Mouse (Mus musculus) stomach, embryonic 15.5 days (tissue): ENCODE data around the gene Gpr183. TPM values are rescaled to one million over a fixed set of nuclear protein-coding genes. Genes with fewer than 3 reads are reported as not detected.

ENCODE experiments used
- ATAC-seq: fragments of 200-750 bp; cut with Nextera tagmentation; 2 replicates; pipeline ENCODE4 v1.8.0; 2017; ENCODE audit warnings: low read depth, moderate number of reproducible peaks, moderate TSS enrichment; ENCODE audit not compliant: insufficient read depth, low FRiP score
- H3K27ac ChIP-seq: fragments of 300-500 bp; sonication (generic); 2 replicates; pipeline ENCODE4 v1.5.1; 2015; ENCODE audit warnings: mild to moderate bottlenecking, inconsistent platforms
- H3K27me3 ChIP-seq: fragments of 300-500 bp; sonication (generic); replicated peaks from 2 replicates; pipeline ENCODE4 v1.6.1; 2015; ENCODE audit warnings: inconsistent platforms
- H3K36me3 ChIP-seq: fragments of 300-500 bp; sonication (generic); 2 replicates; pipeline ENCODE4 v1.6.1; 2015; ENCODE audit warnings: inconsistent platforms
- H3K4me1 ChIP-seq: fragments of 300-500 bp; sonication (generic); 2 replicates; pipeline ENCODE4 v1.6.1; 2015; ENCODE audit warnings: inconsistent platforms
- H3K4me2 ChIP-seq: fragments of 300-500 bp; sonication (generic); 2 replicates; pipeline ENCODE4 v1.6.1; 2015; ENCODE audit warnings: mild to moderate bottlenecking, inconsistent platforms
- H3K4me3 ChIP-seq: fragments of 300-500 bp; sonication (generic); replicated peaks from 2 replicates; pipeline ENCODE4 v1.5.1; 2015; ENCODE audit warnings: inconsistent platforms
- H3K9ac ChIP-seq: fragments of 300-500 bp; sonication (generic); 2 replicates; pipeline ENCODE4 v1.6.1; 2015; ENCODE audit warnings: inconsistent platforms
- H3K9me3 ChIP-seq: fragments of 300-500 bp; sonication (generic); 2 replicates; pipeline ENCODE4 v1.6.1; 2016; ENCODE audit warnings: inconsistent platforms
- WGBS: fragments of 180-500 bp; shearing (Covaris S2); methylation state at CpG from one replicate; pipeline ENCODE4 v1.1.7; 2015; 5-methylcytosine and 5-hydroxymethylcytosine counted together
- polyA plus RNA-seq: library from polyadenylated mRNA; unstranded; fragments of >200 nt; fragmentation: Nextera tagmentation; extraction: Ambion mirVana; gene quantifications from 2 replicates; pipeline ENCODE4 v1.2.1, GENCODE M21; 2015

The Gpr183 gene
- polyA plus RNA-seq, 1 experiment from 2014 or later, result 4.3 TPM

- Histone ChIP-seq H3K36me3 (0 out of 2 replicates have a peak, but pooled peaks cover 5% of the 10 kb centered on the region), H3K27me3 (no peaks in the 10 kb centered on the region), H3K9me3 (no peaks in the 10 kb centered on the region), H3K9ac (no peak overlapping the region), H3K4me2 (no peak overlapping the region), H3K27ac (no peak overlapping the region), H3K4me1 (no peaks in the 10 kb centered on the region), H3K4me3 (no peak overlapping the region)
- no peak for ATAC-seq
- 79% methylated on average over 11 of the region's 11 CpGs for WGBS
Observed at GRCm38 (mm10) chr14:121906992-121907681, 57.9 kb downstream of the Gpr183 start.

- Histone ChIP-seq H3K27me3 (no peaks in the 10 kb centered on the region), H3K4me3 (no peak overlapping the region), H3K36me3 (0 out of 2 replicates have a peak, but pooled peaks cover 5% of the 10 kb centered on the region), H3K9me3 (no peaks in the 10 kb centered on the region), H3K4me2 (no peak overlapping the region), H3K9ac (no peak overlapping the region), H3K4me1 (no peaks in the 10 kb centered on the region), H3K27ac (no peak overlapping the region)
- ATAC-seq, result no peak
- WGBS, result 74% methylated on average over 8 of the region's 8 CpGs
Observed at GRCm38 (mm10) chr14:121906341-121906991, 58.5 kb downstream of the Gpr183 start.

- WGBS, result 32% methylated on average over 3 of the region's 3 CpGs
- no peaks in the 10 kb centered on the region for H3K9me3 ChIP-seq
- H3K36me3 ChIP-seq, result 0 out of 2 replicates have a peak, but pooled peaks cover 5% of the 10 kb centered on the region
- ATAC-seq, result no peak
- H3K4me2 ChIP-seq, result no peak overlapping the region
- no peak overlapping the region for H3K4me3 ChIP-seq
- no peaks in the 10 kb centered on the region for H3K4me1 ChIP-seq
- H3K9ac ChIP-seq, result no peak overlapping the region
- no peak overlapping the region for H3K27ac ChIP-seq
- H3K27me3 ChIP-seq, result no peaks in the 10 kb centered on the region
Observed at GRCm38 (mm10) chr14:121904754-121905153, 60.2 kb downstream of the Gpr183 start.

GRCm38 (mm10) chr14:121903381-121903876 is 61.6 kb downstream of the Gpr183 start:
- no peak overlapping the region for H3K27ac ChIP-seq
- 85% methylated on average over 7 of the region's 7 CpGs for WGBS
- H3K36me3 ChIP-seq, result 0 out of 2 replicates have a peak, but pooled peaks cover 5% of the 10 kb centered on the region
- ATAC-seq, result no peak
- H3K4me2 ChIP-seq, result no peak overlapping the region
- no peaks in the 10 kb centered on the region for H3K4me1 ChIP-seq
- H3K27me3 ChIP-seq, result no peaks in the 10 kb centered on the region
- no peaks in the 10 kb centered on the region for H3K9me3 ChIP-seq
- H3K4me3 ChIP-seq, result no peak overlapping the region
- no peak overlapping the region for H3K9ac ChIP-seq

Other genes starting within 250 kb of the Gpr183 start
- gene Dock9, start 167.4 kb downstream of the Gpr183 start, polyA plus RNA-seq, result 14.0 and 14.3 TPM in 2 replicates
- gene Ubac2, start 86.6 kb downstream of the Gpr183 start, polyA plus RNA-seq, result 61.6 and 63.0 TPM in 2 replicates
- gene Gpr18, start 49.4 kb downstream of the Gpr183 start, polyA plus RNA-seq, result 0.28 and 0.42 TPM in 2 replicates
- not detected in 2 replicates for gene Timm8a2, start 69.5 kb upstream of the Gpr183 start, polyA plus RNA-seq
- gene Tm9sf2, start 141.8 kb upstream of the Gpr183 start, polyA plus RNA-seq, result 186 and 206 TPM in 2 replicates
- gene Clybl, start 216.5 kb upstream of the Gpr183 start, polyA plus RNA-seq, result 25.1 and 25.4 TPM in 2 replicates